Mouse (Mus musculus): ENCODE measurements around the gene Fam136a. TPM values are rescaled to one million over a fixed set of nuclear protein-coding genes. Genes with fewer than 3 reads are reported as not detected.

Gene Fam136a
- polyA plus RNA-seq (2012; ENCODE audit: insufficient read depth, low replicate concordance): 2.8 and 6.7 TPM in 2 replicates

GRCm38 (mm10) chr6:86365371-86366124 lies at the start of gene Fam136a:
TSS of gene Fam136a (plus strand) at chr6:86365646.
- Histone ChIP-seq H3K36me3 (replicated peaks; ENCODE audit: low read length) (peaks cover 10% of the 10 kb centered on the region), H3K27me3 (replicated peaks) (peaks cover 15% of the 10 kb centered on the region), H3K9me3 (peaks cover 9% of the 10 kb centered on the region), H3K4me3 (replicated peaks) (peak within 1 kb of the TSS; percentile 94), H3K4me1 (peaks cover 30% of the 10 kb centered on the region)
- TF ChIP-seq FLI1 (IDR thresholded peaks at IDR 0.05; ENCODE audit: low read length) (no peak), GATA1 (IDR thresholded peaks at IDR 0.05; ENCODE audit: borderline replicate concordance, low read length) (no peak)

- H3K9me3 ChIP-seq: peaks cover 7% of the 10 kb centered on the region; the same call in 1 of the 2 replicates
- no peaks in the 10 kb centered on the region for H3K36me3 ChIP-seq (replicated peaks; ENCODE audit: low read length)
- no peak for TF ChIP-seq GATA1 (IDR thresholded peaks at IDR 0.05; ENCODE audit: borderline replicate concordance, low read length)
- TF ChIP-seq FLI1 (IDR thresholded peaks at IDR 0.05; ENCODE audit: low read length): no peak
- peaks cover 11% of the 10 kb centered on the region for H3K27me3 ChIP-seq (replicated peaks)
- H3K4me3 ChIP-seq (replicated peaks): no peak overlapping the region
- no peaks in the 10 kb centered on the region for H3K4me1 ChIP-seq
These were observed 48.4 kb upstream of the Fam136a start for GRCm38 (mm10) chr6:86317066-86317465.

DNA sequence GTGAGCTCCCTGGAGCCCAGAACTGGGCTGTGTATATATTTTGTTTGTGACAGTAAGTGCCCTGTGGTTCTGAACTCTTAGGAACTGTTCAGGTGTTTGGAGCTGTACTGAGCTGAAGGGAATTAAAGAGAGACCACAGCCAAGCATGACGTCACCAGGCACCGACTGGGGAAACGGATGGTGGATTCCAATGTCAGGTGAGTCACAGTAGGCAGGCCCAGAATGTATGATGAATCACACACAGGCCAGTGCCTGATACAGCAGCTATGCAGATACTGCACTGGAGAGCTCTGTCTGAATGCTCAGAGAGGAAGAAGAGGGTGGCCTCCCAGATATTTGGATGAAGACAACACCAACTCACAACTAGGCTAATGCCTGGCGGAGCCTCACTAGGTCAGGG lies 46.6 kb upstream of the Fam136a start:
- peaks cover 16% of the 10 kb centered on the region for H3K27me3 ChIP-seq (replicated peaks)
- no peaks in the 10 kb centered on the region for H3K4me1 ChIP-seq
- no peak for TF ChIP-seq GATA1 (IDR thresholded peaks at IDR 0.05; ENCODE audit: borderline replicate concordance, low read length)
- no peak for TF ChIP-seq FLI1 (IDR thresholded peaks at IDR 0.05; ENCODE audit: low read length)
- H3K4me3 ChIP-seq (replicated peaks): no peak overlapping the region
- no peaks in the 10 kb centered on the region for H3K36me3 ChIP-seq (replicated peaks; ENCODE audit: low read length)
- H3K9me3 ChIP-seq: peaks cover 7% of the 10 kb centered on the region; the same call in 1 of the 2 replicates

DNA sequence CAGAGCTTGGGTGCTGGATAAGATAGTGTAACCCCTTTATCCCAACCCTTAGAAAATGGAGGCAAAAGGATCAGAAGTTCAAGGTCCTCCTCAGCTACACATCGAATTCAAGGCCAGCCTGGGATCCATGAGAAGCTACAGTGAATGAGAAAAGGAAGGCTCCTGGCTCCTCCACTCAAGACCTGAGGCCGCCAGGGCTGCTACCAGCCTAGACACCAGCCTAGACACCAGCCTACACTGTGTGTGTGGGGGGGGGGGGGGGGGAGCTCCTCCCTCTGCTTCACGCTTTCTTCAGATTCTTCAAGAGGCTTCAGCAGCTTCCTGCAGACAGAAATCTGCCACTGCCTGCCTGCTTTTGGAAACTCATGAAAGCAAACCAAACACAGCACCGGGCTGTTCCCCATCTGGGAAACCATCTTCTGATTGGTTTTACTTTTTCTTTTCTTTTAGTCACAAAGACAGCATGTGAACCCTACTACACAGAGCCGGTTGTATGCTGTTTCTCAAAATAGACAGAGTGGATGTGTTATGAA lies 43.3 kb upstream of the Fam136a start:
- Histone ChIP-seq H3K4me1 (no peaks in the 10 kb centered on the region), H3K27me3 (replicated peaks) (peaks cover 21% of the 10 kb centered on the region), H3K9me3 (peaks cover 7% of the 10 kb centered on the region; the same call in 1 of the 2 replicates), H3K36me3 (replicated peaks; ENCODE audit: low read length) (no peaks in the 10 kb centered on the region), H3K4me3 (replicated peaks) (no peak overlapping the region)
- TF ChIP-seq FLI1 (IDR thresholded peaks at IDR 0.05; ENCODE audit: low read length) (no peak), GATA1 (IDR thresholded peaks at IDR 0.05; ENCODE audit: borderline replicate concordance, low read length) (no peak)

- Histone ChIP-seq H3K4me3 (replicated peaks) (no peak overlapping the region), H3K4me1 (no peaks in the 10 kb centered on the region), H3K9me3 (peaks cover 7% of the 10 kb centered on the region; the same call in 1 of the 2 replicates), H3K27me3 (replicated peaks) (peaks cover 21% of the 10 kb centered on the region), H3K36me3 (replicated peaks; ENCODE audit: low read length) (no peaks in the 10 kb centered on the region)
- TF ChIP-seq GATA1 (IDR thresholded peaks at IDR 0.05; ENCODE audit: borderline replicate concordance, low read length) (no peak), FLI1 (IDR thresholded peaks at IDR 0.05; ENCODE audit: low read length) (no peak)
These were observed 42.5 kb upstream of the Fam136a start for GRCm38 (mm10) chr6:86322991-86323390.

- Histone ChIP-seq H3K36me3 (replicated peaks; ENCODE audit: low read length) (no peaks in the 10 kb centered on the region), H3K4me3 (replicated peaks) (no peak overlapping the region), H3K4me1 (no peaks in the 10 kb centered on the region), H3K9me3 (peaks cover 7% of the 10 kb centered on the region; the same call in 1 of the 2 replicates), H3K27me3 (replicated peaks) (peaks cover 20% of the 10 kb centered on the region)
- TF ChIP-seq GATA1 (IDR thresholded peaks at IDR 0.05; ENCODE audit: borderline replicate concordance, low read length) (no peak), FLI1 (IDR thresholded peaks at IDR 0.05; ENCODE audit: low read length) (no peak)
These were observed 41.0 kb upstream of the Fam136a start for GRCm38 (mm10) chr6:86324400-86324799.

DNA sequence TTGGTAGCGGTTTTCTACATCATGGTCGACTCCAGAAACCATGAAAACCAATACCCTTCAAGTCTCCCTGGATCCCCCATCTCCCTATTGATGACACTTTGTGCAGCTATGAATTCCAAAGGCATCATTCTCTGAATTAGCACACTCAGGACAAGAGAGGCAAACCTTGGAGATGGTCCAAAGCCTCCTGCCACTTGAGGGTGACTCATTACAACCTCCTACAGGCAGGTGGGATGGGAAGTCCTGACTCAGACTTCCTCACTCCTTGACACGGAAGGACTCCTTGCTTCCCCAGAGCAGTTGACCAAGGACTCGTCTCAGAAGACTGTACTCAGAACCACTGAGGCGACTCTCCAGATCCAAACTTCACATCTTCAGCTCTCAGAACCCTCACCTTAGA lies 39.8 kb upstream of the Fam136a start:
- Histone ChIP-seq H3K36me3 (replicated peaks; ENCODE audit: low read length) (no peaks in the 10 kb centered on the region), H3K27me3 (replicated peaks) (peaks cover 22% of the 10 kb centered on the region), H3K9me3 (peaks cover 11% of the 10 kb centered on the region), H3K4me3 (replicated peaks) (no peak overlapping the region), H3K4me1 (no peaks in the 10 kb centered on the region)
- TF ChIP-seq GATA1 (IDR thresholded peaks at IDR 0.05; ENCODE audit: borderline replicate concordance, low read length) (no peak), FLI1 (IDR thresholded peaks at IDR 0.05; ENCODE audit: low read length) (no peak)

DNA sequence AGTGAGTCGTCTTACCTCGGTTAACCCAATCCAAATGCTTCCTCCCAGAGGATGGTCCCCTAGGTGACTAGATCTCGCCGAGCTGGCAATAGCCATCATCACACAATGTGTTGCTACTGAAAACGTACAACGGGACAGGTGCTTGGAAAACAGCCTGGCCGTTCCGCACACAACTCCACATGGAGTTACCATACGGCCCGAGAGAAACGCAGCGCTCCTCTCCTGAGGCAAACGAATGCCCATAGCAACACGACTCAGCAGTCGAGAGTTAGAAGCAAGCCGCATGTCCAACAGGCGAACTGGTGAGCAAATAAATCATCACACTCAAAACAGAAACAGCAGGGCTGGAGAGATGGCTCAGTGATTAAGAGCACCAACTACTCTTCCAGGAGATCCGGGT lies 38.6 kb upstream of the Fam136a start:
- H3K9me3 ChIP-seq: peaks cover 9% of the 10 kb centered on the region
- TF ChIP-seq FLI1 (IDR thresholded peaks at IDR 0.05; ENCODE audit: low read length): no peak
- TF ChIP-seq GATA1 (IDR thresholded peaks at IDR 0.05; ENCODE audit: borderline replicate concordance, low read length): no peak
- no peaks in the 10 kb centered on the region for H3K4me1 ChIP-seq
- no peak overlapping the region for H3K4me3 ChIP-seq (replicated peaks)
- H3K36me3 ChIP-seq (replicated peaks; ENCODE audit: low read length): no peaks in the 10 kb centered on the region
- H3K27me3 ChIP-seq (replicated peaks): peaks cover 19% of the 10 kb centered on the region

GRCm38 (mm10) chr6:86328369-86328768 lies 37.1 kb upstream of the Fam136a start:
- H3K9me3 ChIP-seq: peaks cover 9% of the 10 kb centered on the region
- peaks cover 15% of the 10 kb centered on the region for H3K27me3 ChIP-seq (replicated peaks)
- no peak for TF ChIP-seq GATA1 (IDR thresholded peaks at IDR 0.05; ENCODE audit: borderline replicate concordance, low read length)
- TF ChIP-seq FLI1 (IDR thresholded peaks at IDR 0.05; ENCODE audit: low read length): no peak

GRCm38 (mm10) chr6:86329943-86330342 lies 35.5 kb upstream of the Fam136a start:
- H3K4me1 ChIP-seq: no peaks in the 10 kb centered on the region
- peaks cover 15% of the 10 kb centered on the region for H3K9me3 ChIP-seq
- no peak for TF ChIP-seq FLI1 (IDR thresholded peaks at IDR 0.05; ENCODE audit: low read length)
- TF ChIP-seq GATA1 (IDR thresholded peaks at IDR 0.05; ENCODE audit: borderline replicate concordance, low read length): no peak
- H3K27me3 ChIP-seq (replicated peaks): peaks cover 11% of the 10 kb centered on the region
- no peaks in the 10 kb centered on the region for H3K36me3 ChIP-seq (replicated peaks; ENCODE audit: low read length)
- peak overlapping the region; percentile 31 for H3K4me3 ChIP-seq (replicated peaks)

More at GRCm38 (mm10) chr6:86328369-86328768, 37.1 kb upstream of the Fam136a start:
- Histone ChIP-seq H3K4me1 (no peaks in the 10 kb centered on the region), H3K4me3 (replicated peaks) (no peak overlapping the region), H3K36me3 (replicated peaks; ENCODE audit: low read length) (no peaks in the 10 kb centered on the region)
